Mouse (Mus musculus) limb, embryonic 11.5 days (tissue): ENCODE results near the gene Slc7a5. TPM values are rescaled to one million over a fixed set of nuclear protein-coding genes. Genes with fewer than 3 reads are reported as not detected.

ENCODE experiments used
- ATAC-seq: fragments of 200-750 bp; cut with Nextera tagmentation; 2 replicates; pipeline ENCODE4 v1.8.0; 2017; ENCODE audit warnings: low read depth; ENCODE audit not compliant: insufficient number of reproducible peaks, low FRiP score, low TSS enrichment
- DNase-seq: peaks from one replicate; pipeline ENCODE4 v3.0.0-alpha.2; 2015; ENCODE audit warnings: low spot score
- H3K27ac ChIP-seq: fragments of 300-500 bp; sonication (generic); replicated peaks from 2 replicates; pipeline ENCODE4 v1.5.1; 2014; ENCODE audit warnings: low read depth, mild to moderate bottlenecking, low read length
- H3K27me3 ChIP-seq: fragments of 300-500 bp; sonication (generic); 2 replicates; pipeline ENCODE4 v1.6.1; 2014; ENCODE audit warnings: mild to moderate bottlenecking, low read length, mixed read lengths; ENCODE audit not compliant: control insufficient read depth, insufficient read depth
- H3K36me3 ChIP-seq: fragments of 300-500 bp; sonication (generic); 2 replicates; pipeline ENCODE4 v1.6.1; 2014; ENCODE audit warnings: mild to moderate bottlenecking, low read length, moderate library complexity, mixed read lengths; ENCODE audit not compliant: control insufficient read depth, insufficient read depth
- H3K4me1 ChIP-seq: fragments of 300-500 bp; sonication (generic); 2 replicates; pipeline ENCODE4 v1.6.1; 2014; ENCODE audit warnings: low read length, mixed read lengths; ENCODE audit not compliant: control insufficient read depth, insufficient read depth
- H3K4me2 ChIP-seq: fragments of 300-500 bp; sonication (generic); 2 replicates; pipeline ENCODE4 v1.6.1; 2014; ENCODE audit warnings: low read depth, mild to moderate bottlenecking, moderate library complexity; ENCODE audit not compliant: severe bottlenecking
- H3K4me3 ChIP-seq: fragments of 300-500 bp; sonication (generic); 2 replicates; pipeline ENCODE4 v1.5.1; 2014; ENCODE audit warnings: low read depth, low read length
- H3K9ac ChIP-seq: fragments of 300-500 bp; sonication (generic); 2 replicates; pipeline ENCODE4 v1.6.1; 2014; ENCODE audit warnings: mild to moderate bottlenecking, low read length
- H3K9me3 ChIP-seq: fragments of 300-500 bp; sonication (generic); 2 replicates; pipeline ENCODE4 v1.6.1; 2016; ENCODE audit warnings: low read length; ENCODE audit not compliant: control insufficient read depth
- WGBS: fragments of 180-500 bp; shearing (Covaris S2); extraction: QIAGEN DNeasy Blood & Tissue Kit; methylation state at CpG from one replicate; pipeline ENCODE4 v1.1.7; 2014; 5-methylcytosine and 5-hydroxymethylcytosine counted together
- polyA plus RNA-seq: library from polyadenylated mRNA; unstranded; fragments of >200 nt; fragmentation: Nextera tagmentation; extraction: Ambion mirVana; gene quantifications from 2 replicates; pipeline ENCODE4 v1.2.1, GENCODE M21; 2014

Slc7a5 gene
- polyA plus RNA-seq, 1 experiment from 2014 or later, result 15.2 TPM

DNA sequence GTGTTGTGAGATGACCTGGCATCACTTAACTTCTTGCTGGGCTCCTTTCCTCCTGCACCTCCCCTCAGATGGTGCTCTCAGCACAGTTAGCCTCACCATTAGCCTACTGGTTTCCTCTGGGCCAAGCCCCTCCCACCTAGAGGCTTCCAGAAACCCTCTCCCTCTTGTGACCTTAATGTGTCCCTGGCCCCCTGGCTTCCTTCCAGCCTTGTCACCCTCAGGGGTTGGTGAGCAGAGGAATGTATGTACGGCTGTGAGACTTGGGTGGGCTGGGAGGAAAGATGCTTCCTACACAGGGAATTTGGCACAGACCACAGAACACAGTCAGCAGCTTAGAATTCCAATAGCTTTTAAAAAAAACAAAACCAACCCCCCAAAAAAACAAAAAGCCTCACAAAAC lies 26.7 kb downstream of the Slc7a5 start:
- Histone ChIP-seq H3K9me3 (no peaks in the 10 kb centered on the region), H3K9ac (no peak overlapping the region), H3K4me1 (no peaks in the 10 kb centered on the region), H3K27me3 (no peaks in the 10 kb centered on the region), H3K4me3 (no peak overlapping the region), H3K36me3 (peaks cover 9% of the 10 kb centered on the region), H3K4me2 (no peak overlapping the region), H3K27ac (no peak overlapping the region)
- DNase-seq (no peak), ATAC-seq (no peak)
- 73% methylated on average over 1 of the region's 1 CpGs for WGBS

DNA sequence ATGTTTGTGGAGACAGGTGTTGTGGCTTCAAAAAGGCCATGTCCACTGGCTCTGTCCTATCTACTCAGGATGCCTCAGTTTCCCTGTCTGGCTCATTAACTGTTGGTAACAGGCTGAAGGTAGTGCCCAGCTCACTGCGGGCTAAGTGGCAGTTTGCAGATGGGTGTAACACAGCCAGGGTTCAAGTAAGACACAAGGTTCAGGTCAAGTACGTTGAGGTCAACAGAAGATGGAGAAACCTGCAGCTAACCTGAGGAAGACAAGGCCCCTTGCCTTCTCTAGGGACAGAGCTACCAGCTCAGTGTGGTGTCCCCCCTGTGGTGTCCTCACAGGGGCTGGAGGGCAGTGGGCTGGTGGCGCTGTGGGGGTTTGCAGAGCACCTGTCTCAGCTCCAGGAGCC lies 27.8 kb downstream of the Slc7a5 start:
- H3K27ac ChIP-seq, result no peak overlapping the region
- H3K27me3 ChIP-seq, result no peaks in the 10 kb centered on the region
- no peak overlapping the region for H3K4me3 ChIP-seq
- DNase-seq, result no peak
- no peaks in the 10 kb centered on the region for H3K9me3 ChIP-seq
- H3K4me2 ChIP-seq, result no peak overlapping the region
- ATAC-seq, result no peak
- no peak overlapping the region for H3K9ac ChIP-seq
- WGBS, result 85% methylated on average over 3 of the region's 3 CpGs
- H3K36me3 ChIP-seq, result peaks cover 8% of the 10 kb centered on the region
- peaks cover 7% of the 10 kb centered on the region for H3K4me1 ChIP-seq

- H3K9me3 ChIP-seq, result no peaks in the 10 kb centered on the region
- H3K9ac ChIP-seq, result 0 out of 2 replicates have a peak overlapping the region, but pooled peaks have one; percentile 7
- H3K4me2 ChIP-seq, result no peak overlapping the region
- H3K36me3 ChIP-seq, result peaks cover under 1% of the 10 kb centered on the region; the same call in 1 of the 2 replicates
- H3K27ac ChIP-seq, result no peak overlapping the region
- no peaks in the 10 kb centered on the region for H3K27me3 ChIP-seq
- no peak overlapping the region for H3K4me3 ChIP-seq
- DNase-seq (no peak), ATAC-seq (no peak)
- H3K4me1 ChIP-seq, result peaks cover 12% of the 10 kb centered on the region
- 94% methylated on average over 7 of the region's 7 CpGs for WGBS
Measured at GRCm38 (mm10) chr8:121877828-121878480, 29.5 kb downstream of the Slc7a5 start.

- peaks cover 17% of the 10 kb centered on the region for H3K4me1 ChIP-seq
- H3K9me3 ChIP-seq, result no peaks in the 10 kb centered on the region
- no peak overlapping the region for H3K4me2 ChIP-seq
- H3K4me3 ChIP-seq, result no peak overlapping the region
- H3K36me3 ChIP-seq, result no peaks in the 10 kb centered on the region
- no peak overlapping the region for H3K27ac ChIP-seq
- H3K27me3 ChIP-seq, result no peaks in the 10 kb centered on the region
- 78% methylated on average over 5 of the region's 5 CpGs for WGBS
- no peak for DNase-seq
- no peak overlapping the region for H3K9ac ChIP-seq
- ATAC-seq, result no peak
Measured at GRCm38 (mm10) chr8:121877212-121877611, 30.3 kb downstream of the Slc7a5 start.

DNA sequence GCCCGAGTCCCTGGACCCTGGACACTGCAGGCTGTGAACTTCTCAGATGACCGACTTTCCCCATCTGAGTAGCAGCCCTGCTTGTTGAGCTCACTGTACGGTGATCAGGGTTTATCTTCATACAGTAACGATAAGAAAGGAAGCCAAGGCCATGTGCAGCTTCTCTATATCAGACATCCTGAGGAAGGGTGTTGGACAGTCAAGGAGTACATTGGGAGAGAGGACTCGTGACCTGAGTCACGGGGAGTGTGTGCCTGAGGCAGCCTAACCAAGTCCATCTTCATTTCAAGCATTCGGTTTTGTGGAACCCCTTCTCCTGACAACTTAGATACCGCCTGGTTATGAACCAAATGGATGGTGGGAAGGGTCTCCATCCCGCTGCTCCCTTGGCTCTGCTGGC lies 32.0 kb downstream of the Slc7a5 start:
- no peak overlapping the region for H3K27ac ChIP-seq
- H3K9me3 ChIP-seq, result no peaks in the 10 kb centered on the region
- H3K4me2 ChIP-seq, result no peak overlapping the region
- H3K9ac ChIP-seq, result no peak overlapping the region
- ATAC-seq, result no peak
- no peak for DNase-seq
- no peak overlapping the region for H3K4me3 ChIP-seq
- no peaks in the 10 kb centered on the region for H3K27me3 ChIP-seq
- 91% methylated on average over 9 of the region's 9 CpGs for WGBS
- H3K36me3 ChIP-seq, result no peaks in the 10 kb centered on the region
- H3K4me1 ChIP-seq, result peaks cover 20% of the 10 kb centered on the region

DNA sequence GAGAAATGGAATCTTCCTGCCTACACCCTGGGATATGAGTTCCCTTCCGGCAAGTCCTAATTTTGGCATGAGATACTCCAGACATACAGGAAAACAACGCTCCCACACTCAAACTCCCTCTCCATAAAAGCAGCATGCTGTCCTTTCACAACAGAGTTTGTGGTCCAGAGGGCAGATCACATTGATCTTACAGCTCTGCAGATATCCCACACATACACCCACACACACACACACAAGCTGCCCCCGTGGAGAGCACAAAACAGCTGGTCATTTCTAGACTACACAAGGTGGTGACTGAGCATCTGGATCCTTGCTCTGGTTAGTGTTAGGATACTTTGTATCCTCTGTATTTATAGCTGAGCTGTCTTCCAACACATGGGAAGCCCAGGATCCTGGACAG lies 32.4 kb downstream of the Slc7a5 start:
- no peaks in the 10 kb centered on the region for H3K9me3 ChIP-seq
- no peak overlapping the region for H3K9ac ChIP-seq
- DNase-seq (no peak), ATAC-seq (no peak)
- peaks cover 20% of the 10 kb centered on the region for H3K4me1 ChIP-seq
- H3K27ac ChIP-seq, result no peak overlapping the region
- no peak overlapping the region for H3K4me2 ChIP-seq
- no peaks in the 10 kb centered on the region for H3K36me3 ChIP-seq
- H3K4me3 ChIP-seq, result no peak overlapping the region
- WGBS, result 45% methylated on average over 3 of the region's 3 CpGs
- no peaks in the 10 kb centered on the region for H3K27me3 ChIP-seq

DNA sequence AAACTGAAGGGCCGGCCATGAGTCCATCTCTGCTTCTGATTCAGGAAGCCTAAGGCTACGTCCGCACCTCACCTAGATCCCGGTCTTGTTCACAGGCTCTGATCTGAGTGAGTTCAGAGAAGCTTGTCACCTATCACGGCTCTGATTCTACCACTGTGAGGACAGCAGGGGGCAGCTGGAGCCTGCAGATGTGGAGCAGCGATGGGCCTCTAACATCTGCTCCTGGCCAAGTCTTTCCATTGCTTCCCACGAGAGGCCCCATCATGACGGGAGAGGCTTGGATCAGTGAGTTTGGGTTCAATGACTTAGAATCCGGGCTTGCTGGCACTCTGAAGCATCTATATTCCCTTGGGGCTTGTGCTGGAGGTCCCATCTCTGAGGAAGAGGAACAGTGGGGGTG lies 33.5 kb downstream of the Slc7a5 start:
- ATAC-seq, result no peak
- H3K27ac ChIP-seq, result no peak overlapping the region; the same call in 1 of the 2 replicates

DNA sequence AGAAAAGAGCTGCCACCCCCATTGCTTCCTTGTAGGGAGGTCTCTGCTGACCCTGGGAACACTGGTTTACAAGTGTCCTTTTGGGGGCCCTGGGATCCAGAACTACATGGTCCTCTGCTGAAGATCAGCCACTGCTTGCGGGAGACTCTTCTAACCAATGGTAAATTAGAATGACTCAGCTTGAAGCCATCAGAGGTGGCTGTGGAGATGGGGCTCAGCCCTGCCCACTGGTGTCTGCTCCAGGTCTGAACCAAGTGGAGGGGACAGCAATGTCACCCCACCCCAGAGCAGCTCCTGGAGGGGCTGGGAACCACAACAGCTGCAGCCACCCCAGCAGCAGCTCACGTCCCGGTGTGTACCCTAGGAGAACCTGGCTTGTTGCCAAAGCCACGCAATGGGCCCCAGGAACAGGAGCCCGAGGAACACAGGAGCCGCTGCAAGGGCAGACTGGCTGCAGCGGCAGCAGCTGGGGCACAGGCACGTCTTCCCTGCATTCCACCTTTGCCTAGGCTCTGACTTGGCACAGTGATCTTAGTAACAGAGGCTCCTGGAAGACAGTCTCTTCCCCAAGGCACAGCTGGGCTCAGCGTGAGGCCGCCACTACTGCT lies 35.6 kb downstream of the Slc7a5 start:
- WGBS, result 41% methylated on average over 10 of the region's 10 CpGs
- Histone ChIP-seq H3K4me3 (no peak overlapping the region), H3K27me3 (no peaks in the 10 kb centered on the region), H3K4me2 (no peak overlapping the region), H3K9me3 (no peaks in the 10 kb centered on the region), H3K4me1 (peaks cover 20% of the 10 kb centered on the region), H3K27ac (no peak overlapping the region), H3K36me3 (no peaks in the 10 kb centered on the region), H3K9ac (no peak overlapping the region)
- ATAC-seq (no peak), DNase-seq (no peak)

More for the DNA sequence above, 33.5 kb downstream of the Slc7a5 start:
- H3K4me1 ChIP-seq, result peaks cover 20% of the 10 kb centered on the region
- no peaks in the 10 kb centered on the region for H3K27me3 ChIP-seq
- peak; percentile 61 for DNase-seq
- H3K4me3 ChIP-seq, result no peak overlapping the region
- H3K9ac ChIP-seq, result no peak overlapping the region
- no peaks in the 10 kb centered on the region for H3K9me3 ChIP-seq
- 54% methylated on average over 9 of the region's 9 CpGs for WGBS
- no peak overlapping the region for H3K4me2 ChIP-seq
- no peaks in the 10 kb centered on the region for H3K36me3 ChIP-seq
